Mouse (Mus musculus): Measurements from ENCODE around the gene Pxn.

Pxn gene

GRCm38 (mm10) chr5:115528128-115528527 lies 21.7 kb downstream of the Pxn start:
- DNase-seq (ENCODE audit: low spot score): no peak

DNA sequence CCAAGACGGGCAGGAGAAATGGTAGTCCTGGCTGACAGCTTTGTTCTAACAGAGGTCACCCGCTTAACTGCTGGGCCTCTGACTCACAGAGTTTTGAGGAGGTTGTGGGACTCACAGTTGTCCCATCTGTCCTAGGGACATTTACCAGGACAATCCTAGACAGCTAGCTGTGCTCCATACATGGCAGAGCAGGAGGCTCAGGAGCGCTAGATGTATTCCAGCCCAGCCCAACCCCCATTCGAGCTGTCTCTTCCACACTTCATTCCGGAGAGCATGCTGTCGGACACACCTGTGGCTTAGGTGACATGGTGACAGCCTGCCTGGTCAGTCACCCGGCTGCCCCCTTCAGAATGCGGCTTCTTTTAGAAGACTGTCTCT lies 22.9 kb downstream of the Pxn start:
- DNase-seq (ENCODE audit: low spot score): no peak

GRCm38 (mm10) chr5:115529742-115530446 lies 23.4 kb downstream of the Pxn start:
- DNase-seq (ENCODE audit: low spot score): no peak

GRCm38 (mm10) chr5:115530447-115530809 lies 24.0 kb downstream of the Pxn start:
- DNase-seq (ENCODE audit: low spot score): no peak

- DNase-seq (ENCODE audit: low spot score): peak; percentile 81
These were observed 25.3 kb downstream of the Pxn start for GRCm38 (mm10) chr5:115531671-115532270.

GRCm38 (mm10) chr5:115534290-115534731 lies 27.8 kb downstream of the Pxn start:
- no peak for DNase-seq (ENCODE audit: low spot score)

GRCm38 (mm10) chr5:115534856-115535255 lies 28.4 kb downstream of the Pxn start:
- no peak for DNase-seq (ENCODE audit: low spot score)

DNA sequence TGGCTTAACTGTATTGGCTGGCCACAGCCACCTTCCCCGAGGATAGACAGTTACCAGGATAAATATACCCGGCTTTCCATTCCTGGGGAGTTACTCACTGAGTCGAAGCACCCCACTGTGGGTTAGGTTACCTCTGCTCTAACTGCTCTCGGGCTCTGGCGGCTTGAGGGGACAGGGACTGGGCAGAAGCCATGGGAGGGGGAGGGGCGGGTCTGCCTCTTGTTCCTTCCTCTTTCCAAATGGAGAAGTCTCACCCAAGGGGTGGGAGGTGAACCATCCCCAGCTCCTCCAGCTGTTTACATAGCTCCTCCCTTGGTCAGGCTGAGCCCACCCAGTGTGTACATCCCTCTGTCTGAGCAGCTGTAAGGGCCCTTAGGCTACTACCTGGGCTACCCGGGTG lies 29.2 kb downstream of the Pxn start:
- DNase-seq (ENCODE audit: low spot score): no peak

- no peak for DNase-seq (ENCODE audit: low spot score)
These were observed 31.7 kb downstream of the Pxn start for GRCm38 (mm10) chr5:115538017-115538692.

DNA sequence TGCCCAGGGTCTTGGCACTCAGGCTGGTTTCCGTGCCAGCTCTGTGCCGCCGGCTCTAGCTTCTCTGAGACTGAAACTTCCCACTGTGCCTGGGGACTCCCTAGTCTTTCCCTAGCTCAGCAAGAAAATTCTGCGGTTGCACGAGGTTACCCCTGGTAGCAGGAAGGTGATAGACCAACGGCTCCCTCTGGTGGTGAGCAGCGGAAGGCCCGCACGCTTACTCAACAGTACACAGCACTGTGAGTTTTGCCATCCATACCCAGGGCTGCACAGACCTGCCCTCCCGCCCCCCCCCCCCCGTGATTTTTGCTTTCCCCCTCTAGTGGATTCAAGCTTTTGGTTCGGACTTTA lies 32.2 kb downstream of the Pxn start:
- peak; percentile 69 for DNase-seq (ENCODE audit: low spot score)

GRCm38 (mm10) chr5:115542635-115543384 lies 36.3 kb downstream of the Pxn start:
- no peak for DNase-seq (ENCODE audit: low spot score)

GRCm38 (mm10) chr5:115543509-115544253 lies 37.2 kb downstream of the Pxn start:
- peak; percentile 80 for DNase-seq (ENCODE audit: low spot score)

- DNase-seq (ENCODE audit: low spot score): no peak
These were observed 38.2 kb downstream of the Pxn start for GRCm38 (mm10) chr5:115544655-115545185.

- no peak for DNase-seq (ENCODE audit: low spot score)
These were observed 39.2 kb downstream of the Pxn start for GRCm38 (mm10) chr5:115545636-115546035.

GRCm38 (mm10) chr5:115546536-115546935 lies 40.1 kb downstream of the Pxn start:
- no peak for DNase-seq (ENCODE audit: low spot score)

DNA sequence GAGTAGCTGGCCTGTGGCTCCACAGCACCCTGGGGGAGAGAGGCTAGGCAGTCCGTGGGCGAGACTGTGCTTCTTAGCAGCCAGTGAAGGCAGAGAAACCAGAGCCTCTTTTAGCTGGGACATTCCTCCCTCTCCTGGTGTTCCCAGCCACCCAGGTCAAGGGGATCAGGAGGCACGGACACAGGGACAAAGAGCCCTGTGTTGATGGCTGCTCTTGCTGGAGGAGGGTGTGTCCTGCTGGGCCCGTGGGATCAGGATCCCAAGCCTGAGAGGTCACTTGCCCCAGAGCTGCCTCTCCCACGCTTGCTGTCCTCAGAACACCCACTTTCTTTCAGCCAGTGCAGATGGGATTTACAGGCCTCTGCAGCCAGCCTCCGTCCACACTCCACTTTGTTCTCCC lies 40.5 kb downstream of the Pxn start:
- no peak for DNase-seq (ENCODE audit: low spot score)

GRCm38 (mm10) chr5:115547421-115547820 lies 40.9 kb downstream of the Pxn start:
- DNase-seq (ENCODE audit: low spot score): no peak

GRCm38 (mm10) chr5:115548501-115549285 lies 42.2 kb downstream of the Pxn start:
- no peak for DNase-seq (ENCODE audit: low spot score)

- DNase-seq (ENCODE audit: low spot score): no peak
These were observed 44.1 kb downstream of the Pxn start for GRCm38 (mm10) chr5:115550482-115551005.

- no peak for DNase-seq (ENCODE audit: low spot score)
These were observed 44.9 kb downstream of the Pxn start for GRCm38 (mm10) chr5:115551386-115551785.

GRCm38 (mm10) chr5:115551799-115552198 lies 45.3 kb downstream of the Pxn start:
- DNase-seq (ENCODE audit: low spot score): no peak
